Mouse (Mus musculus) erythroblast, embryonic 14.5 days (primary cell): ENCODE data around the gene Erp27.

Source experiments
- GATA1 ChIP-seq: IDR thresholded peaks from 2 replicates; pipeline ENCODE4 v1.6.1; 2012; ENCODE audit warnings: low read length, inconsistent platforms, mixed read lengths
- TAL1 ChIP-seq: IDR thresholded peaks from 3 replicates; pipeline ENCODE4 v1.6.1; 2012; ENCODE audit warnings: low read length, inconsistent platforms, mixed read lengths

DNA sequence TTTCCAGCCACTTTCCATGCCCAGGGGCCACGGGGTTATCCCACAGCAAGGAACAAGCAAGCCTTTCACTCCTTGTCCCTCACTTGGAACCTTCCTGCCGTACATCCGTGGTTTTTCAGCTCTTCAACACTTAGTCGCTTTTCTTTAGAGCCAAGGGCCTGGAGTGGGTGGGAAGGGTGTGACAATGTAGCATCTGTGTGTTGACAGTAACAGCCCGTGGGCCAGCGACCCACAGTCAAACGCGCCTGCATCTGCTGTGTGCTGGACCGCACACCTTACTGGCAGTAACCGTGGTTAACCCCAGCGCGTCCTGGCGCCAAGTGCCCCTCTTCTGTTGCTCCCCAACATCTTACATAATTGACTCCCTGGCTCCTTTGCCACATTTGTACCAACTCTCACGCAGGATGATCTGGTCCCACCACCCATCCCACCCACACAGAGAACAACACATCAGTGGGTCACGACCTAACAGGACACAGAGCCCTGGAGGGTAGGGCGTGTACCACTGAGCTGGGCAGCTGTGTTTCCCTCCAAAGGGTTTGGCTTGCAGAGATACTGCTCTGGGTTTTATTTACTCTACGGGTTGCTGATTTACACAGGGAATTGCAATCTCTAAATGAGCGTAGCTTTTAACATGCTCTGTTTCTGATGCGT, 15.6 kb downstream of the Erp27 start:
- TF ChIP-seq GATA1 (no peak), TAL1 (no peak)
